Mouse (Mus musculus): ENCODE measurements around the gene Runx1. TPM values are rescaled to one million over a fixed set of nuclear protein-coding genes. Genes with fewer than 3 reads are reported as not detected.

The Runx1 gene
- polyA plus RNA-seq, 1 experiment, result 4.3 TPM

DNA sequence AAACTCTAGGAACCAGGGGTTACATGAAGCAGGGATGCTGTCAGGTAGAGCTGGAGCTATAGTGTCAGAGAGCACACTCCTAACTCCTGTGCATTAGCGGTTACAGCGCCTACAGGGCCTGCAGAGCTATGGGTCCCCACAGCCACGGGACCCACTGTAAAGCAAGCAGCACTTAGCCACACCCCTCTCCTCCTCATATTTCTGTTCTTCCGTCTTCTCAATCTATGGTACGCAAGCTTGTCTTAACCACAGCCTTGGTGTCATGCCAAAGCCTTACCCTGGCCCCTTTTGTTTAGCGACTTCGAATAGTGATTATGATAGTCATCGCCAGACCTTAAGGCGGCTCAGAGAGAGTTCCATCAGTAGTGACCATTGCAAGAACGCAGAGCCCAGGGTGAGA lies 244.2 kb downstream of the Runx1 start:
- no peaks in the 10 kb centered on the region for H3K4me1 ChIP-seq (ENCODE audit: control insufficient read depth)
- TF ChIP-seq GATA1 (IDR thresholded peaks at IDR 0.05; ENCODE audit: low read length) (no peak), TAL1 (IDR thresholded peaks at IDR 0.05; ENCODE audit: low read length) (no peak)
- no peaks in the 10 kb centered on the region for H3K9me3 ChIP-seq (ENCODE audit: control insufficient read depth, low read length)
- no peaks in the 10 kb centered on the region for H3K36me3 ChIP-seq (ENCODE audit: control insufficient read depth)
- H3K4me3 ChIP-seq (replicated peaks), result no peak overlapping the region
- no peaks in the 10 kb centered on the region for H3K27me3 ChIP-seq (ENCODE audit: control insufficient read depth)

DNA sequence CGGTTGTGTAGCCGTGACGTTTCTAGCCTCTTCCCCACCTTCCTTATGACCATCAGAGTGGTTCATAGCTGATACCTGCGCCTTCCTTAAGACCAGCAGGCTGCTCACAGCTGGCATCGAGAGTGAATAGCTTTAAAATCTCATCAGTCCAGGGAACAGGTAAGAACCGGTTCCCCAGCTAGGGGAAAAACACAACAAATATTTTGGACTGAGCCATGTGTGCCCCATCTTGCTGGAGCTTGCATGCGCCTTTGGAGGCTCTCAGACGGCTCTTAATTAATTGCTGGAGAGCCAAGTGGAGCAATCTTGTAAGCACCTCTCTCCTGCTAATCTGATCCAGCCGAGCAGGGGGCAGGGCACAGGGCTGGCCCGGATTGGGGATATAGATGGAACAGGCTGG lies 245.0 kb downstream of the Runx1 start:
- no peaks in the 10 kb centered on the region for H3K27me3 ChIP-seq (ENCODE audit: control insufficient read depth)
- no peak overlapping the region for H3K4me3 ChIP-seq (replicated peaks)
- TF ChIP-seq GATA1 (IDR thresholded peaks at IDR 0.05; ENCODE audit: low read length) (no peak), TAL1 (IDR thresholded peaks at IDR 0.05; ENCODE audit: low read length) (no peak)
- H3K36me3 ChIP-seq (ENCODE audit: control insufficient read depth), result no peaks in the 10 kb centered on the region
- H3K4me1 ChIP-seq (ENCODE audit: control insufficient read depth), result no peaks in the 10 kb centered on the region
- H3K9me3 ChIP-seq (ENCODE audit: control insufficient read depth, low read length), result no peaks in the 10 kb centered on the region

DNA sequence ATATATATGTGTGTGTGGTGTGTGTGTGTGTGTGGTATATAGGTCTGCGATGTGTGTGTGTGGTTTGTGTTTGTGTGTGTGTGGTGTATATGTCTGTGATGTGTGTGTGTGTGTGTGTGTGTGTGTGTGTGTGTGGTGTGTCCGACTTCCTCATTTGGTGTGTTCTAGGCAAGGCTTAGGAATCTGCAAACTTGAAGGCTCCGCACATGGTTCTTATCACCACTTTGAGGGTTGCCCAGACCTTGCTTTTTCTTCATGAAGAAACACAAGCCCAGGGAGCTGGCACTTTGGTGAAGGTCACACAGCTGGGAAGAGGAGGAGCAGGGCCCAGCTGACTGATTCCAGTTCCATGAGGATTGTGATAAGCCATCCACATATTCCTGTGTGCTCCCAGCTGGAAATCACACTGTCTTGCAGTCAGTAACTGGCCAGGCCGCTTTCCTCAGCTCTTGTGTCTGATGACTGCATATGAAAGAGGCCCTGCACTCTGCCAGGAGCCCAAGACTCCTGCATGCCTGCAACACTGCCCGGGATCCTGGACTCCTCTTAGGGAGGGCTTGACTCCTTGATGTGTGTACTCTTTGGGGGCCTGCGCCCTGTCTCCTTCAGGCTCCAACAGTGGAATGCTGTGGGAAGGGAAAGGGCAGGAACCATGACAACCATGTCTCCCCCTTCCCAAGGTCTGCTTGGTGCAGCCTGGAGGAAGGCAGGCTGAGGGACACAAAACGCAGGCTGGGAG lies 246.9 kb downstream of the Runx1 start:
- Histone ChIP-seq H3K4me1 (ENCODE audit: control insufficient read depth) (no peaks in the 10 kb centered on the region), H3K4me3 (replicated peaks) (no peak overlapping the region), H3K36me3 (ENCODE audit: control insufficient read depth) (no peaks in the 10 kb centered on the region), H3K9me3 (ENCODE audit: control insufficient read depth, low read length) (no peaks in the 10 kb centered on the region), H3K27me3 (ENCODE audit: control insufficient read depth) (no peaks in the 10 kb centered on the region)
- TF ChIP-seq GATA1 (IDR thresholded peaks at IDR 0.05; ENCODE audit: low read length) (no peak), TAL1 (IDR thresholded peaks at IDR 0.05; ENCODE audit: low read length) (no peak)

DNA sequence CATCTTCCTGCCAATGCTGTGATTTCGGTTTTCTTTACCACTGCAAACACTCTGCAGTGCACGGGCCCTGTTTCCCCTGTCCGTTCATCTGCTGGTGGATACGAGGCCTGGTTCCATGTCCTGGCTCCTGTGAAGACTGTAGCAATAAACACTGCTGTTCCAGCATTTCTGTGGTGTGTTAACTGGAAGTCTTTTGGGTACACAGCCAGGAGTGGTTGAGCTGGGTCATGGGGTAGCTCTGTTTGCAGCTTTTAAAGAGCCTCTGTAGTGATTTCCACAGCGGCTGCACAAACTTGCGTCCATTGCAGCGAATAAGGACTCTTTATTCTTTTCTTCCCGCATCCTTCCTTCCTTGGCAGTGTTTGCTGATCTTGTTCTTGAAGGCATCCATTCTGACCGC lies 248.6 kb downstream of the Runx1 start:
- no peaks in the 10 kb centered on the region for H3K4me1 ChIP-seq (ENCODE audit: control insufficient read depth)
- no peaks in the 10 kb centered on the region for H3K36me3 ChIP-seq (ENCODE audit: control insufficient read depth)
- no peak for TF ChIP-seq TAL1 (IDR thresholded peaks at IDR 0.05; ENCODE audit: low read length)
- H3K4me3 ChIP-seq (replicated peaks), result no peak overlapping the region
- no peaks in the 10 kb centered on the region for H3K9me3 ChIP-seq (ENCODE audit: control insufficient read depth, low read length)
- no peaks in the 10 kb centered on the region for H3K27me3 ChIP-seq (ENCODE audit: control insufficient read depth)

- Histone ChIP-seq H3K27me3 (ENCODE audit: control insufficient read depth) (no peaks in the 10 kb centered on the region), H3K4me1 (ENCODE audit: control insufficient read depth) (no peaks in the 10 kb centered on the region), H3K4me3 (replicated peaks) (no peak overlapping the region), H3K9me3 (ENCODE audit: control insufficient read depth, low read length) (peaks cover 8% of the 10 kb centered on the region), H3K36me3 (ENCODE audit: control insufficient read depth) (no peaks in the 10 kb centered on the region)
- TF ChIP-seq GATA1 (IDR thresholded peaks at IDR 0.05; ENCODE audit: low read length) (no peak), TAL1 (IDR thresholded peaks at IDR 0.05; ENCODE audit: low read length) (no peak)
These were observed 250.2 kb downstream of the Runx1 start for GRCm38 (mm10) chr16:92575792-92576191.

DNA sequence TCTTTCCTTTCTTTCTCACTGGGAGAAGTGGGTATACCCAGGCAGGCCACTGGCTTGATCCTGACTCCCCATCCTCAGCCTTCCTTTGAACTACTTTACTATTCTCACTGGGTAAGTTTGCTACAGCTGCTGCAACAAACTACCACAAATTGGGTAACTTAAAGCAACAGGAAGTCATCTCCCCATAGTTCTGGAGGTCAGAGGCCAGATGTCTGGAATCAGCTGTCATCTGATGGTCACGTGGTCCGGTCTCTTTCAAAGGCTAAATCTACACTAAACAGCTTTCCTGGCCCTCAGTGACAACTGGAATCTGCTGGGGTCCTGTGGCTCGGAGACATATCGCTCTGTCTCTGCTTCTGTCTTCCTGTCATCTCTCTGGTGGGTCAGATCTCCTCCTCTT lies 252.8 kb downstream of the Runx1 start:
- no peaks in the 10 kb centered on the region for H3K4me1 ChIP-seq (ENCODE audit: control insufficient read depth)
- H3K36me3 ChIP-seq (ENCODE audit: control insufficient read depth), result no peaks in the 10 kb centered on the region
- H3K27me3 ChIP-seq (ENCODE audit: control insufficient read depth), result no peaks in the 10 kb centered on the region
- no peak overlapping the region for H3K4me3 ChIP-seq (replicated peaks)
- peaks cover 8% of the 10 kb centered on the region for H3K9me3 ChIP-seq (ENCODE audit: control insufficient read depth, low read length)
- TF ChIP-seq TAL1 (IDR thresholded peaks at IDR 0.05; ENCODE audit: low read length), result no peak
- no peak for TF ChIP-seq GATA1 (IDR thresholded peaks at IDR 0.05; ENCODE audit: low read length)

GRCm38 (mm10) chr16:92571246-92571645 lies 254.7 kb downstream of the Runx1 start:
- peaks cover 8% of the 10 kb centered on the region for H3K9me3 ChIP-seq (ENCODE audit: control insufficient read depth, low read length)
- H3K27me3 ChIP-seq (ENCODE audit: control insufficient read depth), result no peaks in the 10 kb centered on the region
- TF ChIP-seq GATA1 (IDR thresholded peaks at IDR 0.05; ENCODE audit: low read length), result no peak
- H3K4me3 ChIP-seq (replicated peaks), result no peak overlapping the region
- H3K4me1 ChIP-seq (ENCODE audit: control insufficient read depth), result no peaks in the 10 kb centered on the region
- H3K36me3 ChIP-seq (ENCODE audit: control insufficient read depth), result no peaks in the 10 kb centered on the region

DNA sequence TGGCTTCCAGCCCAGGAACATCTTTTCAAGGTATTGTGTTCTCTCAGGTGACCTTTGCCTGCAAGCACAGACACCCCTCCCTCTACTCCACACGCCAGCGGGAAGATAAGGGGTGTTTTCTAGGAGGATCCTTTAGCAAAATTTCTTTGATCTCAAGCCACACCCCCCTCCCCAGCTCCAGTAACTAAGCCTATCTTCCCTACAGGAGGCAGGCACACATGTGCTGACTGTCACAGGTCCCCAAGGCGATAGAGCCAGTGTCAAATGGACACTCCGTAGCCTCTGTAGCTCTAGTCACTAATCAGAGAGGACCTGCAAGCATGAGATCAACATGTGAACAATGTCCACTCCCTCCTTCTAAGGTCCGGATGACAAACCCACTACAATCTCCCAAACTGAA lies 259.8 kb downstream of the Runx1 start:
- TF ChIP-seq GATA1 (IDR thresholded peaks at IDR 0.05; ENCODE audit: low read length) (no peak), TAL1 (IDR thresholded peaks at IDR 0.05; ENCODE audit: low read length) (no peak)
- H3K9me3 ChIP-seq (ENCODE audit: control insufficient read depth, low read length), result peaks cover 3% of the 10 kb centered on the region
- no peak overlapping the region for H3K4me3 ChIP-seq (replicated peaks)
- H3K36me3 ChIP-seq (ENCODE audit: control insufficient read depth), result no peaks in the 10 kb centered on the region
- H3K27me3 ChIP-seq (ENCODE audit: control insufficient read depth), result no peaks in the 10 kb centered on the region; the same call in 1 of the 2 replicates
- H3K4me1 ChIP-seq (ENCODE audit: control insufficient read depth), result no peaks in the 10 kb centered on the region

GRCm38 (mm10) chr16:92565708-92566107 lies 260.2 kb downstream of the Runx1 start:
- no peak for TF ChIP-seq GATA1 (IDR thresholded peaks at IDR 0.05; ENCODE audit: low read length)
- no peak for TF ChIP-seq TAL1 (IDR thresholded peaks at IDR 0.05; ENCODE audit: low read length)
- Histone ChIP-seq H3K27me3 (ENCODE audit: control insufficient read depth) (no peaks in the 10 kb centered on the region; the same call in 1 of the 2 replicates), H3K4me3 (replicated peaks) (no peak overlapping the region), H3K4me1 (ENCODE audit: control insufficient read depth) (no peaks in the 10 kb centered on the region), H3K9me3 (ENCODE audit: control insufficient read depth, low read length) (no peaks in the 10 kb centered on the region), H3K36me3 (ENCODE audit: control insufficient read depth) (no peaks in the 10 kb centered on the region)

GRCm38 (mm10) chr16:92565291-92565690 lies 260.7 kb downstream of the Runx1 start:
- H3K27me3 ChIP-seq (ENCODE audit: control insufficient read depth), result no peaks in the 10 kb centered on the region; the same call in 1 of the 2 replicates
- no peaks in the 10 kb centered on the region for H3K9me3 ChIP-seq (ENCODE audit: control insufficient read depth, low read length)
- TF ChIP-seq TAL1 (IDR thresholded peaks at IDR 0.05; ENCODE audit: low read length) (no peak), GATA1 (IDR thresholded peaks at IDR 0.05; ENCODE audit: low read length) (no peak)
- no peak overlapping the region for H3K4me3 ChIP-seq (replicated peaks)
- H3K36me3 ChIP-seq (ENCODE audit: control insufficient read depth), result no peaks in the 10 kb centered on the region
- no peaks in the 10 kb centered on the region for H3K4me1 ChIP-seq (ENCODE audit: control insufficient read depth)

All from erythroblast, embryonic 14.5 days (primary cell).